Mouse (Mus musculus): ENCODE results near the gene Mark4. TPM values are rescaled to one million over a fixed set of nuclear protein-coding genes. Genes with fewer than 3 reads are reported as not detected.

Mark4 gene
- total RNA-seq (2021), result 10 to 100 TPM; 17.1 to 17.9 TPM
- long read RNA-seq, experiment 1, transcript Mark4-201 (17 exons, 3,886 nt), result major isoform, 9 of 36 reads
- long read RNA-seq, experiment 1, partial matches to known transcripts, result 11 of 36 reads
- long read RNA-seq, experiment 1, other reads (novel, unspliced or antisense), result 16 of 36 reads
- long read RNA-seq, experiment 2, partial matches to known transcripts, result 3 of 21 reads
- long read RNA-seq, experiment 2, other reads (novel, unspliced or antisense), result 14 of 21 reads

- DNase-seq, result peak; percentile 87
- intact Hi-C loops (cut with DNase I), result loop anchor here (5.0 kb wide), 2 partner anchors 51 to 114 kb away; no protein-coding TSS in a partner anchor
- no peak for TF ChIP-seq CTCF (IDR thresholded peaks at IDR 0.05)
- Histone ChIP-seq H3K4me3 (peak within 1 kb of the TSS; percentile 97), H3K27ac (peak within 1 kb of the TSS; percentile 90)
These were observed at the start of gene Mark4 for GRCm38 (mm10) chr7:19458591-19459111. Gene Mark4 (minus strand): TSS chr7:19458821.

- intact Hi-C loops (cut with DNase I), result loop anchor here (2.0 to 10.0 kb wide), 3 partner anchors 19 to 103 kb away; partner anchors contain the start of genes Ckm, Exoc3l2 and Klc3
- Histone ChIP-seq H3K27ac (peak overlapping the region; percentile 90), H3K4me3 (peak overlapping the region; percentile 80)
- no peak for TF ChIP-seq CTCF (IDR thresholded peaks at IDR 0.05)
- no peak for DNase-seq
These were observed 49.0 kb upstream of the Mark4 start for GRCm38 (mm10) chr7:19507612-19507981.

GRCm38 (mm10) chr7:19506969-19507611 lies 48.5 kb upstream of the Mark4 start:
- peak overlapping the region; percentile 80 for H3K4me3 ChIP-seq
- DNase-seq, result peak; percentile 49
- TF ChIP-seq CTCF (IDR thresholded peaks at IDR 0.05), result no peak
- H3K27ac ChIP-seq, result peak overlapping the region; percentile 35
- intact Hi-C loops (cut with DNase I), result loop anchor here (2.0 to 10.0 kb wide), 3 partner anchors 20 to 102 kb away; partner anchors contain the start of genes Ckm, Exoc3l2 and Klc3

- intact Hi-C loops (cut with DNase I), result loop anchor here (2.0 to 10.0 kb wide), 3 partner anchors 20 to 102 kb away; partner anchors contain the start of genes Ckm, Exoc3l2 and Klc3
- Histone ChIP-seq H3K4me3 (no peak overlapping the region), H3K27ac (no peak overlapping the region)
- no peak for DNase-seq
- TF ChIP-seq CTCF (IDR thresholded peaks at IDR 0.05), result no peak
These were observed 47.7 kb upstream of the Mark4 start for GRCm38 (mm10) chr7:19506326-19506725.

GRCm38 (mm10) chr7:19503481-19504068 lies 45.0 kb upstream of the Mark4 start:
- DNase-seq, result peak; percentile 58
- intact Hi-C loops (cut with DNase I), result loop anchor here (1.0 to 10.0 kb wide), 4 partner anchors 69 to 116 kb away; partner anchors contain the start of genes Ckm and Klc3
- Histone ChIP-seq H3K27ac (no peak overlapping the region), H3K4me3 (no peak overlapping the region)
- TF ChIP-seq CTCF (IDR thresholded peaks at IDR 0.05), result peak; percentile 94

GRCm38 (mm10) chr7:19501658-19502057 lies 43.0 kb upstream of the Mark4 start:
- no peak for TF ChIP-seq CTCF (IDR thresholded peaks at IDR 0.05)
- peak; percentile 7 for DNase-seq
- no peak overlapping the region; the same call in 1 of the 2 replicates for H3K27ac ChIP-seq
- intact Hi-C loops (cut with DNase I), result loop anchor here (5.0 to 10.0 kb wide), 2 partner anchors 71 to 97 kb away; partner anchors contain the start of genes Ckm and Klc3
- no peak overlapping the region for H3K4me3 ChIP-seq

GRCm38 (mm10) chr7:19500420-19501363 lies 42.1 kb upstream of the Mark4 start:
- H3K27ac ChIP-seq, result no peak overlapping the region
- intact Hi-C loops (cut with DNase I), result loop anchor here (5.0 to 10.0 kb wide), 2 partner anchors 72 to 96 kb away; partner anchors contain the start of genes Ckm and Klc3
- no peak overlapping the region for H3K4me3 ChIP-seq
- TF ChIP-seq CTCF (IDR thresholded peaks at IDR 0.05), result no peak
- peak; percentile 12 for DNase-seq

GRCm38 (mm10) chr7:19498326-19498725 lies 39.7 kb upstream of the Mark4 start:
- intact Hi-C loops (cut with DNase I), result no loop called here
- DNase-seq, result no peak
- TF ChIP-seq CTCF (IDR thresholded peaks at IDR 0.05), result no peak
- Histone ChIP-seq H3K27ac (no peak overlapping the region), H3K4me3 (no peak overlapping the region)

- no peak for TF ChIP-seq CTCF (IDR thresholded peaks at IDR 0.05)
- Histone ChIP-seq H3K4me3 (no peak overlapping the region), H3K27ac (no peak overlapping the region)
- no peak for DNase-seq
- intact Hi-C loops (cut with DNase I), result no loop called here
These were observed 37.6 kb upstream of the Mark4 start for GRCm38 (mm10) chr7:19496214-19496555.

- Histone ChIP-seq H3K4me3 (no peak overlapping the region), H3K27ac (peak overlapping the region; percentile 46; the same call in 1 of the 2 replicates)
- no peak for TF ChIP-seq CTCF (IDR thresholded peaks at IDR 0.05)
- intact Hi-C loops (cut with DNase I), result no loop called here
- peak; percentile 64 for DNase-seq
These were observed 37.0 kb upstream of the Mark4 start for GRCm38 (mm10) chr7:19495521-19496213.
